In the genomic region with DNA sequence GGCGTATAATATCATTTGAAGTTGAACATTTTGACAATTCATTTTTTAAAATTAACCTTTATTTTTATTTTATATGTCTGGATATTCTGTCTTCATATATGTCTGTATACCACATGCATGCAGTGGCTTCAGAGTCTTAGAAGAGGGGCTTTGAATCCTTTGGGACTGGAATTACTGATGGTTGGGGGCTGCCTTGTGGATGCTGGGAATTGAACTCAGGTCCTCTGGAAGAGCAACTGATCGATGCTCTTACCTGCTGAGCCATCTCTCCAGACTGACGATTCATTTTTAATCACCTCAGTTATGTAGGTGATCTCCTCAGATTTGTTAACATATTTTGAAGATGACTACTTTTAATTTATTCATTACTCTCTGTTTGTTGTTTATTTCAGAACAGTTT, we compare ENCODE assay signal across 16 mouse cellular contexts.
"Had no signal": no experiment of that assay in that cellular context is flagged by ENCODE, and none has a peak within 500 bp of the region (broad histone marks: within the 10 kb centered on the region; RNA-seq: fewer than 3 reads in every experiment).

No protein-coding gene starts in this region.

- H3K27me3 ChIP-seq: midbrain, embryonic 15.5 days had no signal

- H3K9ac ChIP-seq: midbrain, embryonic 12.5 days; midbrain, embryonic 15.5 days; neural tube, embryonic 13.5 days had no signal

- H3K27ac ChIP-seq: kidney, postnatal 0 days; layer of hippocampus, adult 2 months; left cerebral cortex, adult 2 months; midbrain, embryonic 12.5 days; midbrain, embryonic 15.5 days; neural tube, embryonic 13.5 days had no signal

- DNase-seq: kidney, adult 2 months; kidney, postnatal 25 days; layer of hippocampus, adult 9-11 months; layer of hippocampus, postnatal 36 days; lung, adult 2 months; lung, postnatal 14 days; lung, postnatal 4 days; thymus, postnatal 36 days had no signal

- H3K4me1 ChIP-seq: midbrain, embryonic 12.5 days had no signal

- H3K36me3 ChIP-seq: midbrain, embryonic 12.5 days; midbrain, embryonic 15.5 days; neural tube, embryonic 13.5 days had no signal

- H3K9me3 ChIP-seq: midbrain, embryonic 12.5 days; midbrain, embryonic 15.5 days; neural tube, embryonic 13.5 days had no signal

- H3K4me2 ChIP-seq: midbrain, embryonic 12.5 days; midbrain, embryonic 15.5 days; neural tube, embryonic 13.5 days had no signal

- ATAC-seq: intestine, postnatal 0 days; midbrain, embryonic 15.5 days had no signal

- H3K4me3 ChIP-seq: left cerebral cortex, adult 2 months; midbrain, embryonic 12.5 days; midbrain, embryonic 15.5 days; myocyte; neural tube, embryonic 13.5 days had no signal
